Mouse (Mus musculus): Measurements from ENCODE around the gene Cnn1. TPM values are rescaled to one million over a fixed set of nuclear protein-coding genes. Genes with fewer than 3 reads are reported as not detected.
"Not testable (repeated sequence)": the region's sequence is repeated elsewhere in the genome, so short reads cannot be mapped to it uniquely, and the experiment has no call there.

Cnn1 gene
- polyA plus RNA-seq, 2 experiments from 2014 or later = 0.22 TPM; not detected in 1

DNA sequence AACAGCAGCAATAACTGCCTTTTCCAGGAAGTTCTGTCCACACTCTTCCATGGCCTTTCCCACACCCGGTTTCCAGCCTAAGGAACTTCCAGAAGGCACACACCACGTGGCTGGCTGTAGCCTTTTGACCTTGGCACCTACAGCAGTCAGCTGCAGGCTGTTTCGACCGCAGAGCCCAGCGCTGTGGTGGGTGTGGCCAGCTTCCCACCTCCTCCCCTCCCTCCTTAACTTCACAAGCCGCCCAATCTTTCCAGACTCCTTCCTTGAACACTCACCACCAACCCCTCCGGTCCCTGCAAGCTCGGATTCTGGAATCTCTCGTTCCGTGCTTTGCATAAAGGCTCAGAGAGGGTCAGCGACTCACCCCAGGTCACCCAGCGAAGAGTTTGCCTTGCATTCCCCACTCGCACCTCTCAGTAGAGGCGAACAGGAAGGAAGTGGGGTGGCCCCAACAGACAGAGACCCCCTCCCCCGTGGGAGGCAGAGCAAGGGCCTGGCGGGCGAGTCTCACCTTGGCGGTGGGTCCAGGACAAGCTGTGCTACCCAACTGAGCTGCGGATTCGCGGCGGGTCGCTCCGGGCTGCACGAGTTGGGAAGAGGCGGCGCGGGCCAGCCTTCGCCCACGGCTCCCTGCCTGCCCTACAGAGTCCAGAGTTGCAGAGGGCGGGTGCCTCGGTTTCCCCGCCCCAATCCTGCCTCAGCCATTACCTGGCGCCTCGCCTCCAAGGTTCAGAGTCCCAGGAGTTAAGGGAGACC is 32.4 kb downstream of the Cnn1 start:
- ATAC-seq = peak; percentile 32

DNA sequence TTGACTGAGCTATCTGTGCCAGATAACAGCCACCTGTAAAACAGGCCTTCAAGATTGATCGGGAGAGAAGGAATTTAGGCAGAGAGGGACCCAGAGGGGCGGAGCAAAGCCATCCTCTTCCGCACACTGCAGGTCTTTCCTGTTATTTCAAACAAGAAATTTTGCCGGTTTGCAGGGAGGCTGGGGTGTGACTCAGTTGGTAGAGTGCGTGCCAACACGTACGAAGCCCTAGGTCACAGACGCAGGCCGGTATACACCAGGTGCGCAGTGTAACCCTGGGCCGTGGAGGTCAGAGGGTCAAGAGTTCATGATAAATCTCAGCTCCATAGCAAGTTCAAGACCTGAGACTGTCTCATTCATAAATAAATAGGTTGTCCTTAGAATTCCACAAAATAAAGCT is 33.2 kb downstream of the Cnn1 start:
- ATAC-seq = peak; percentile 33

DNA sequence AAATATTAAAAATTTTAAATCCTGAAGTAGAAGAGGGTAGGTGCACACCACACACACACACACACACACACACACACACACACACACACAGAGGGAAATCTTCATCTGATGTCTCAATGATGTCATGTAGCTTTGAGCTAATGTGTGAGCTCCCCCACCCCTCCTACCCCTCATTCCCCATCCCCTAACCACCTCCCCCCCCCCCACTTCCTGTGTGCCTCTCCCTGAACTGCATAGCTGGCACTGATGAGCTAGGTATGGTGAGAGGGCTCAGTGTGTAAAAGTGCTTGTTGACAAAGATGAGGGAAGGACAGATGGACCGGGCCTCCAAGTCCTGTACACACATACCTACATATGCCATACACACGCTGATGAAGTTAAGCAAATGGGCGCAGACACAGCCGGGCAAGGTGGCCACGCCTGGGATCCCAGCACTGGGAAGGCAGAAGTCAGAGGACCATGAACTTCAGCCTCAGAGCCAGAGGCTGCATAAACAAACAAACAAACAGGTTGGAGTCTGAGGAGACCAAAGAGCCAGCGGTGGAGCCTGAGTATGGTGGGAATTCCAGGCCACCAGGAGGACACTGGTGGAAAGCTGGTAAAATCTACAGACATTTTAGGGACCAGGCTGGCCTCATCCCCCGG is 35.4 kb downstream of the Cnn1 start:
- peak; percentile 37 for ATAC-seq

DNA sequence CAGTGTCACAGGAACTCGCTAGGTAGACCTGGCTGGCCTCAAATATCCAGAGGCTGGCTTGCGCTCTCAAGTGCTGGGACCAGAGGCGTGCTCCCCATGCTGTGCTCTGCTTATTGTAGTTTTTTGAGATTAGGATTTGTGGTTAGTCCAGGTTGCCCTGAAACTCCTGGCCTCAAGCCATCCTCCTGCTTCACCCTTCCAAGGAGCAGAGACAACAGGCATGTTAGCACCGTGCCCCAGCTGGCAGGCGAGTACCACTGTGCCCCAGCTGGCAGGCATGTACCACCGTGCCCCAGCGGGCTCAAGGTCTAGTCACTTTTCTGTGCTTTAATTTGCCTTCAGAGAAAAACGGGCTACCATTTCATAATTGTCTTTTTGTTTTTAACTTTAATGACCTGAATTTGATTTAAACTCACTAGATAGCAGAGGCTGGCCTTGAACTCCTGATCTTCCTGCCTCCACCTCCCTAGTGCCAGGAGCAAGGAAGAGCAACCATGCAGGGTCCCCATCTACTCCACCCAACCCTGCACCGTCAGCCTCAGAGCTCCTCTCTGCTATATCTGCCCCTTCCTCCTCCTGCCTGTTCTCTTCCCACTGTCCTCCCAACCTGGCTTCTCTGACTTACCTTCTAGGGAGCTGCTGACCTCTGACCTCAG is 36.1 kb downstream of the Cnn1 start:
- ATAC-seq = no peak

DNA sequence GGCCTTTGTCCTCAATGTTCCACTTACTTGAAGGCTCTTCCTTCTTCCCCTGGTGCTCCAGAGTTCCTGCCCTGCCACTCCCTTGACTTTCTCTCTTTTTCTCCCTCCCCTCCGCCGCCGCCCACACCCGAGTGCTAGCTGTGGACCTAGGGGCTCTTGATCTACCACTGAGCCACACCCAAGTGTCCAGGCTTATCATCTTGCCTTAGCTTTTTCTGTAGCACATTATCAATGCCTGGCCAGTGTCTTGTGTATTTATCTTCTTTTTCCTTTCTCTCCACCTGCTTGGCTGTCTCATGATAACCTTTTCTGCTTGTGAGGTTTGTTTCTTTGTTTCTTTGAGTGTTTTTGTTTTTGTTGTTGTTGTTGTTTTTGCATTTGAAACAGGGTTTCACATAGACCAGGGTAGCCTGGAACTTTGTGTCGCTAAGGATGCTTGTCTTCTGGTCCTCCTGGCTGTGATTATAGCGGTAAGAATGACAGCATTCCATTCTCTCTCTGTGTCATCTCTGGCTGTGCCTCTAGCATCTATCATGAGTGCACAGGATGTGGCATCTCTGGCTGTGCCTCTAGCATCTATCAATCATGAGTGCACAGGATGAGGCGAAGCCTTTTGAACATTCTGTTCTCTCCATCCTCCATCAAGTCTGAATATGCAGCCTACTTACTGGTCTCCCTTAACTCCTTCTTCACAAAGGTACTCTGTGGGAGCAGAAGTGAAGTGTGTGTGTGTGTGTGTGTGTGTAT is 36.8 kb downstream of the Cnn1 start, which contains the start of gene Acp5:
TSS of gene Acp5 (minus strand) at position 68 of the 747 bp plus-strand sequence.
- peak; percentile 87 for ATAC-seq

DNA sequence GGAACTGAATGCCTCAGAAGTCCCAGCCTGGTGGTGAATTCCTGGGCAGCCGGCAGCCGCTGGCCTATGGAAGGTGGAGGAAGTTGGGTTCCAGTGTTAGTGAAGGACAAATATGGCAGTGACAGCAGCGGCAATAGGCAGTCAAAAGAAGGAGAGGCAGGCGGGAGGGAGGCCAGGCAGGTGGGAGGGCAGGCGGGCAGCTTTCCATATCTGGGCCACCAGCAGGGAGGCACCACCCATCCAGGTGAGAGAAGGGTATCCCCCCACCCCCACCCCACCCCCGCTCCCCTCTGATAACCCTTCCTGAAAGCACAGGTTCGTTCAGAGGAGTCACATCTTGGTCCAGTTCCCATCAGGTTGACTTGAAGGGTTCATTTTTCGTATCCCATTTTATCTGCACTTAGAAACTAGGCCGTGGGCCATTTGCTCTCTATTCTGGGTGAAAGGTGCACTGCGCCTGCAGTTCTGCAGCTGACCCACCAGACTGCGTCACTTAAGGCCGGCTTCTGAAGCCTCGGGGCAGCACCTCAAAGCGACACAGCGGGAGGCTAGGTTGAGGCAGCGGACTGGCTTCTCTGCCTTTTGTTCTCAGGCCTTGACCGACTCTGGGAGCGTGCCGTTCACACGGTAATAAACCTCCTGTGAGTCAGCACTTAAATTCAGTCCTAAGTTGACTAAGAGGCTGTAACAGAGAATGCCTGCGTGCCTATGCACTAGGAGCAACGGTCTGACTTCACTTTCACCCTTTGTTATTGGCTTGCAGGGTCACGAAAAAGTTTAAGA is 37.9 kb downstream of the Cnn1 start:
- no peak for ATAC-seq

DNA sequence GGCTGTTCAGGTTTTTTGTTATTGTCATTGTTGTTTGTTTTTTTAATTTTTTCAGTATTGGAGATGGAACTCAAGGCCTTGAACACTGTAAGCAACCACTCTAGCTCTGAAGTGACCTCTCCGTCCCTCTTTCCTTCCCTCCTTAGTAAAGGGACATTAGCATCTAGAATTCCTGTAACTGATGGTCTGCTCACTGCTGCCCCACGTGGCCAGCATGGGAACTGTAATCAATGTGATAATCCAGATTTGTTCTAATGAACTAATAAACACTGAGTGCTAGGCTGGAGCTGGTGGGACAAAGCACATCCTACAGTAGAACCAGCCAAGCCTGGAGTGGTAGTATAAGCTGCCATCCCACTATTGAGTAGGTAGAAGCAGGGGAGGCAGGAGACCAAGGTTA is 39.5 kb downstream of the Cnn1 start:
- no peak for ATAC-seq

DNA sequence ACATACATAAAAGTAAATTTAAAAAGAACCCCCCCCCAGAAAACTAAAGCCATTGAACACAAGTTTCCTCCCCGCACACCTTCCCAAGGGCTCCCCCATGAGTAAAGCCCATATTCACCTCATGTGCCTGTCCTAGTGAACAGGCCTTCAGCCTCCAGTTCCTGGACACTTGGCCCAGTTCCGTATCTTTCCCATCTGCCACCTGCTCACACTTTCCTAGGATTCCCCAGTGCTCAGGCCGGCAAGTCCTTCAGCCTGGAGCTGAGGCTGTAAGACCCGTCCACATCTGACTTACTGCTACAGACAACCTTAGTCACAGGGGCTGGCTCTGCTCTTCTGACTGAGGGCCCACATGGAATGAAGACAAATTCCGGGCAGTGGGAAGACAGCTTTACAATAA is 40.7 kb downstream of the Cnn1 start:
- ATAC-seq = no peak

DNA sequence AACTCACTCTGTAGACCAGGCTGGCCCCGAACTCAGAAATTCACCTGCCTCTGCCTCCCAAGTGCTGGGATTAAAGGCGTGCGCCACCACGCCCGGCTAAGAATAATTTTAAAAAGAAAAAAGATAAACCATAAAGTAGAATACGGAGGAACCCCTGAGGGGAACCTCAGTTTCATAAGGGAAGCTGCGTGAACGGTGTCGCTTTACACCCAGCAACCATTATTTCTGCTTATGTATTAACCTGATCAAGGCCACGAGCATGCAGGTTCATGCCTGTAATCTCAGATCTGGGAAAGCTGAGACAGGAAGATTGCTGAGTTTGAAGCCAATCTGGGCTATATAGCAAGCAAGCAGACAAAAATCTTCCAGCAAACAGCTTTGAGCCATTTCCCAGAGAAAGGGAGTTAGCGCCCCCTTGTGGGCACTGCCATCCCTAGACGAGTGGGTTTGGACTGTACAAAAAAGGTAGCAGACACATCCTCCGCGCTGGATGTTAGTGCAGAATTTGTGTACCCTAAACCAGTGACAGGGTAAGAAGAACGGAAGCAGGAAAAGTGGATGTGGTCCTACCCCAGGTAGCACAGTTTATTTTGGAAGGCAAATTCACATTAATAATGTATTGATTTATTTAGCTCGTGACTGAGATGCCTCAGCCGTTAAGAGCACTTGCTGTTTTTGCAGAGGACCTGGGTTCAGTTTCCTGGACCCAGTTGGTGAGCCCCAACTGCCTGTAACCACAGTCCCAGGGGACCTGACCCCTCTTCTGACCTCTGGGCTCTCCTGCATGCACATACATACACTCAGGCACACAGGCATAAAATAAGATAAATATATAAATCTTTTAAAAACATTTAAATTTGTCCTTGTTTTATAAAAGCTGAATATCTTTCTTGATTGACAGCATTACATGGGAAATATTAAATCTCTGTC is 44.4 kb downstream of the Cnn1 start:
- peak; percentile 93 for ATAC-seq

DNA sequence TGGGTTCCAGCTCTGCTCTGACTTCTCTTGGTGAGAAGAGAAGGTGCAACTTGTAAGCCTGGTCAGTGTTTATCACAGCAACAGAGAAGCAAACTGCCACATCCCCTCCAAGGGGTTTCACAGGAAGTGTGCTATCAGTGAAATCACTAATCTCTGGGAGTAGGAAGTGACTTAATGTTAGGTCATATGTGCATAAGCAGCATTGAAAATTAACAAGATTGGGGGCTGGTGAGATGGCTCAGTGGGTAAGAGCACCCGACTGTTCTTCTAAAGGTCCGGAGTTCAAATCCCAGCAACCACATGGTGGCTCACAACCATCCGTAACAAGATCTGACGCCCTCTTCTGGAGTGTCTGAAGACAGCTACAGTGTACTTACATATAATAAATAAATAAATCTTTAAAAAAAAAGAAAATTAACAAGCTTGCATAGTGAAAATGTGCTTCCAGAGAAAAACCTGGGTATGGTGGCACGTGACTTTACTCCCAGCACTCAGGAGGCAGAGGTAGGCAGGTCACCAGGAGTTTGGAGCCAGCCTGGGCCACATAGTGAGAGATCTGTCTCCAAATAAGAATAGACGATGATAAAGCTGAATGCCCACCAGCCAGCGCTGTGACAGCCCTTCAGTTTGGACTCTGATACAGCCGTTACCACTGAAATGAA is 45.4 kb downstream of the Cnn1 start:
- no peak for ATAC-seq

DNA sequence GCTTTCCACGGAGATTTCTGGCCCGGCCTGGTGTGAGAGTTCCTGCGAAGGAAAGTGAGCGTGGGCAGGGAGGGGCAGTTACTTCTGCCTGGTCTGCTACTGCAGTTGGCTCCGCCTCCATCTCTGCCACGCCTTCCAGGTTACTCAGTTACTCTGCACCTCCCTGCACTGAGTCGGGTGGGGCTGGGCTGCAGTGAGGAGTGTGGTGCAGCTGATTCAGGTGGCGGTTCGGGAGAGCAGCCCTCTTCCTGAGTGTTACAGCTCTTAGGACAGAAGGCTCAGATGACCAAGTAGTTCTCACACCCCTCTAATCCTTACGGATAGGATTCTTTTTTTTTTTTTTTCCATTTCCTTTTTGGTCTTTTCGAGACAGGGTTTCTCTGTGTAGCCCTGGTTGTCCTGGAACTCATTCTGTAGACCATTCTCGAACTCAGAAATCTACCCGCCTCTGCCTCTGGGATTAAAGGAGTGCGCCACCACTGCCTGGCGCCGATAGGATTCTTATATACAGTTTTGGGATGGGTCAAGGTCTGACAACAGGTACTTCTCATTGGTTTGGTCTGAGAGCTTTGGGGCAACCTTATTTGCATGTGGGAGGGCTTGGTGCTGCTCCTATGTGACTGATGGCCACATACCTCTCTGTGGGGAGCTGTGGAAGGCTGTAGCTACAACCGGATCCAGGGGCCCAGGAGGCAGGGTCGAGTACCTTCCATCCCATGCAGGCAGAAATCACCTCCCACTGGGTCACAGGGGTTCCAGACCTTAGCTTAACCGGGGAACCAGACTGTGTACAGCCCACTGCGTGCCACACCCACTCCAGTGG is 50.6 kb downstream of the Cnn1 start:
- no peak for ATAC-seq

DNA sequence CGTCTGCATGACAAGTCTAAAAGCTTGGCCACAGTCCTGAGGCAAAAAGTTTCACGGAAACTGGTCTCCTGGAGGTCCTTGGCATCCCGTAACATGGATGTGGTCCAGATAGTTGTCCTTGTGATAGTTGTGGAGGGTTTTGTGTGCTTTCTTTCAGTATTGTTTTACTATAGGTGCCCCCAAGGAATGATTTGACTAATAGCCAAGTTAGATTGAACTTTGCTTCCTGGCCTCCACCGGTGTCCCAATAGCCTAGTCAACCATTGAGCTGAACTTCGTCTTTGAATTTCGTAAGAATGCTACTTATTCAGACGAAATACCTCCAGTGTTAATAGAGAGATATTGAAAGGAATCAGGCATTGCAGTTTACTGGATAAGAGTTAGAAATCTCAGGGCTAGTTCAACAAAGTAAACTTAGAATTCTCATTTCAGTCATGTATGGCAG is 51.3 kb downstream of the Cnn1 start:
- ATAC-seq = not testable (repeated sequence)

DNA sequence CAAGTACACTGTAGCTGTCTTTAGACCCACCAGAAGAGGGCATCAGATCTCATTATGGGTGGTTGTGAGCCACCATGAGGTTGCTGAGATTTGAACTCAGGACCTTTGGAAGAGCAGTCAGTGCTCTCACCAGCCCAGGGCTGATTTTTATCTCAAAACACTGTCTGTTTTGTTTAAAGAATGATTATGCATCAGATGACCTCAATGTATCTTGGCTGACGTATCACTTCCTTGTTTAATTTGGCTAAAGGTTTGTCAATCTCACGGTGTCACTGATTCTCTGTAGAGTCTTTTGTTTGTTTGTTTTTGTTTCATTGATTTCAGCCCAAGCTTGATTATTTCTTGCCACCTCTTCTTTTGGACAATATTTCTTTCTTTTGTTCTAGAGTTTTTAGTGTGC is 51.9 kb downstream of the Cnn1 start:
- ATAC-seq = no peak

DNA sequence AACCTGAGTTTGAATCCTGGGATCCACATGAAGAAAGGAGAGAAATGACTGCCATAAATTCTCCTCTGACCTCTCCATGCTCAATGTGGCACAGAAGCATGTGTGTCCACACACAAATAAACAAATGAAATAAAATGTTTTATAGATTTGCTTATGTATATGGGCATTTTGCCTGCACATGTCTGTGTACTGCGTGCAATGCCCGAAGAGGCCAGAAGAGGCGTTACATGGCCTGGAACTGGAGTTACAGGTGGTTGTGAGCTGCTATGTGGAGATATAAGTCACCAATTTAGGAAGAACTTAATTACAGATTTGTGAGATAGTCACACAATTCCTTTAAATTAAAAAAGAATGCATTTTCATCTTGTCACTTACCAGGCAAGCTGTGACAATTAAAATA is 54.8 kb downstream of the Cnn1 start:
- no peak for ATAC-seq

DNA sequence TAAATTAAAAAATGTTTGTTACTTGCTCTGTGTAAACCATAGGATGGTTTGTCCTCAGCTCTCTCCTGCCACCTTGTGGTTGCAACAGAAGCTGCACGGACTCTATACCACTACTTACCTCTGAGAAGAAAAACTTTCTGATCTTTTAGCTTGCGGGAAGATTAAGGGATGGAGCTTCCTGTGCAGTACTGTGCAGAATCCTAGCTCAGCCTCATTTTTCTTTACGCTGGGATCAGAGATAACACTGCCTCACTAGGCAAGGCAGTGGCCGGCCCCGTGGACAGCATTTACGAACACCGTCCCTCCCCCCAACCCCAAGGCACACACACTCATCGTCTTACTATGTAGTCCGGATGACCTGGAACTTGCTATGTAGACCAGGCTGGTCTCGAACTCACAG is 56.6 kb downstream of the Cnn1 start:
- peak; percentile 59 for ATAC-seq

DNA sequence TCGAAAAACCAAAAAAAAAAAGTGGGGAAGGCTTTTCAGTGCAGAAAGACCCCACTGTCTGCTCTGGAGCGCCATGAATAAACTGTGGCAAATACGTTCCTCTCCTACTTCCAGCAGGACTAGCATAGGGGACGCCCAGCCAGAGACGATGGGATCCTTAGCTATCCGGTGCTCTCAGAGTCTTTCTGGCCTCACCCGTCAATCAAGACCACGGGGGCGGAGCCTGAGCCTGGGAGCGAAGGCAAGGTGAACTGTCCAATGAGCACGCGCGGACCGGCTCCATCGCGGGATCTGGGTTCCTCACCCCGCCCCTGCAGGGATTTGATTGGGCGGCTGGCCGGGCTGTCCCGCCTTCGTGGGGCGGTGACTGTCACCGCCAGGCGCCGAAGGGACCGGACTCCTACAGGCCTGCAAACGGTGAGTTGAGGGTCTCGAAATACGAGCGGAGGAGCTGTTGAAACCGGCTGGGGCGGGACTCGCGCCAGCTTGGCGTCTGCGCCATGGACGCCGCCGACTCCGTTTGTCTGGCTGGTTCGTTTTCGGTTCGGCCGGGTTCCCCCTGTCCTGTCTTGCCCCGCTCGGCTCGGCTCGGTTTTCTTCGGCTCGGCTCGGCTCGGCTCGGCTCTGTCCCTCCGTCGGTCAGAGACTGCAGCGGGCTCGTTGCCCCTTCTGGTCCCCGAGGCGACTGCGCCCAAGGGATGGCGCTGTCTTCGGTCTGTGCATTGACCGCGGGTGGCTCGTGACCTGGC is 57.7 kb downstream of the Cnn1 start, which contains the start of gene Pigyl:
TSS of gene Pigyl (plus strand) at position 350 of the 749 bp plus-strand sequence.
- peak; percentile 94 for ATAC-seq

DNA sequence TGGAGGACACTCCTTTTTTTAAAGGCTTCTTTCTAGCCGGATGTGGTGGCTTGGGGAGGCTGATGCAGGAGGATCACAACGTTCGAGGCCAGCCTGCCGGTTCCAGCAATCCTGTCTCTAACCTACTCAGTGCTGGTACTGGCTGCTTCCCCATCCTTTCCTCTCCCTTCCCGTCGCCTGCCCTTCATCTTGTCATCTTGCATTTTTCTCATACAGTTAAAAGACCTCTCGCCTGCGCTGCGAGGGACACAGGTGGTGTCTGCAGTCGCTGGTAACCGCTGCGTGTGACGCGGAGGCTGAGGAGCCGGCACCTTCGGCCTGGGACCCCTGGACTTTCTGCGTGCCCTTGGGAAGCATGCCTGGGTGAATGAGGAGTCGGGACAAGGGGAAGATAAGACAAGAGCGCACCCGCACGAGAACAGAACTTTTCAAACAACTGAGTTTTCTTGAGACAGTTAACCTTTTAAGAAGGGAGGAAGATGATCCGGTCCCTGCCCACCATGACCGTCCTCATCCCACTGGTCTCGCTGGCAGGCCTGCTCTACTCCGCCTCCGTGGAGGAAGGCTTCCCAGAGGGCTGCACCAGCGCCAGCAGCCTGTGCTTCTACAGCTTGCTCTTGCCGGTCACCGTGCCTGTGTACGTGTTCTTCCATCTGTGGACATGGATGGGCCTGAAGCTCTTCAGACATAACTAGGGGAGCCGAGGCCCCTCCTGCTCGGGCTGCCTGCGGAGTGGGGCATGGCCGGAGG is 58.7 kb downstream of the Cnn1 start:
- no peak for ATAC-seq
